Mouse (Mus musculus) cerebellum, adult 2 months (tissue): ENCODE measurements around the gene Lif. TPM values are rescaled to one million over a fixed set of nuclear protein-coding genes. Genes with fewer than 3 reads are reported as not detected.

Experiments
- DNase-seq, 2 experiments: peaks; one replicate each; pipeline ENCODE4 v3.0.0; 2021
- H3K27ac ChIP-seq: fragments of 200-500 bp; 2 replicates; pipeline ENCODE4 v1.5.1; 2012; ENCODE audit warnings: low read length, control low read depth, inconsistent platforms; ENCODE audit not compliant: insufficient read depth
- H3K27me3 ChIP-seq: fragments of 200-500 bp; 2 replicates; pipeline ENCODE4 v1.6.1; 2012; ENCODE audit warnings: inconsistent platforms, mild to moderate bottlenecking, low read length, moderate library complexity; ENCODE audit not compliant: control insufficient read depth, insufficient read depth
- H3K4me1 ChIP-seq: fragments of 200-500 bp; 2 replicates; pipeline ENCODE4 v1.6.1; 2011; ENCODE audit warnings: low read length; ENCODE audit not compliant: control insufficient read depth, insufficient read depth
- H3K4me3 ChIP-seq: fragments of 200-500 bp; replicated peaks from 2 replicates; pipeline ENCODE3; 2011; ENCODE audit warnings: mild to moderate bottlenecking, low read depth, low read length, control low read depth; ENCODE audit not compliant: insufficient read depth
- CTCF ChIP-seq: fragments of 200-500 bp; IDR thresholded peaks from 2 replicates; pipeline ENCODE4 v1.5.1; 2011; ENCODE audit warnings: low read depth, mild to moderate bottlenecking, control low read depth, low read length, moderate library complexity, borderline replicate concordance; ENCODE audit not compliant: insufficient read depth
- POLR2A ChIP-seq: fragments of 200-500 bp; IDR thresholded peaks from 2 replicates; pipeline ENCODE4 v1.6.1; 2011; ENCODE audit warnings: low read length, control low read depth, borderline replicate concordance; ENCODE audit not compliant: insufficient read depth
- WGBS: fragments of 180-500 bp; shearing (Covaris S2); methylation state at CpG from one replicate; pipeline ENCODE4 v1.1.7; 2018; 5-methylcytosine and 5-hydroxymethylcytosine counted together
- polyA plus RNA-seq: library from polyadenylated mRNA; depleted of rRNA; stranded (reverse); fragments of >200 nt; gene quantifications from 2 replicates; pipeline ENCODE4 v1.2.3, GENCODE M21; 2012

The Lif gene
- polyA plus RNA-seq, 1 experiment, result 0.15 TPM

- 86% methylated on average over 6 of the region's 6 CpGs for WGBS
- TF ChIP-seq CTCF (no peak), POLR2A (no peak)
- no peaks in the 10 kb centered on the region for H3K27me3 ChIP-seq
Measured at GRCm38 (mm10) chr11:4294047-4294446, 36.7 kb downstream of the Lif start.

DNA sequence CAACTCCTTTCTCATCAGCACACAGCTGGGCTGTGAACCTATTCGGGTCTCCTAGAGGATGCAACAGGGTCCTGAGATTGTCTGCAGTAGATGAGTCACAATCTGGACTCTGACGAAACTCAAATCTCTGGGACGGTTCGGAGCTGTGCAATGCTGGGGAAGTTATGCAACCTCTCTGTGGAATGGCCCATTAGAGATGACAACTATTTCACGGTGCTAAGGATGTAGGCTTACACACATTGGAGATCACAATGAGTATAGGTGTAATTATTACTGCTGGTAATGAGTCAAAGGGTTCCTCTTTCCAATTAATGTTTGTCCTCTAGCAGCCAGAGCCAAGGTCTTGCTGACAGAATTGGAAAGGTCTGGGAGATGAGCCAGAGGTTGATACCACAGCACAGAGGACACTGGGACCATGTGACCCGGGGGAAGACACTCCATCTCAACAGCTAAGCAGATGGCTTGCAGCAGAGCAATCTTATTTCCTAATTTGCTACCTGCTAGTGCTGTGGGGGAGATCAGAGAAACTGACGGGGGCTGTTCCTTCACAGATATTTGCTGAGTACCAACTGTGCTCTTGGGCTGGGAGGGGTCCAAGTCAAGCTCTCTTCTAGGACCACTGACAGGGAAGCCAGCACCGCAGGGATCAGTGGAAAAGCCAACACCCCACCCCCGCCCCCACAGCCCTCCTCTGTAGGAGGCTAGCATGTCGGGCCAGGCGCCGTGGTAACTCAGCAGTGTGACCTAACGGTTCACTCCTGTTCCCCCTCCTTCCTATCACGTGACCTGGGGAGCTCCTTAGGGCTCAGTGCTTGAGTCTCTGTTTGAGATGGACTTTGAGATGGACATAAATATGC lies 37.4 kb downstream of the Lif start:
- no peak overlapping the region for H3K27ac ChIP-seq

More at GRCm38 (mm10) chr11:4294047-4294446, 36.7 kb downstream of the Lif start:
- Histone ChIP-seq H3K4me1 (peaks cover 26% of the 10 kb centered on the region), H3K27ac (no peak overlapping the region), H3K4me3 (no peak overlapping the region)
- DNase-seq, result no peak

DNA sequence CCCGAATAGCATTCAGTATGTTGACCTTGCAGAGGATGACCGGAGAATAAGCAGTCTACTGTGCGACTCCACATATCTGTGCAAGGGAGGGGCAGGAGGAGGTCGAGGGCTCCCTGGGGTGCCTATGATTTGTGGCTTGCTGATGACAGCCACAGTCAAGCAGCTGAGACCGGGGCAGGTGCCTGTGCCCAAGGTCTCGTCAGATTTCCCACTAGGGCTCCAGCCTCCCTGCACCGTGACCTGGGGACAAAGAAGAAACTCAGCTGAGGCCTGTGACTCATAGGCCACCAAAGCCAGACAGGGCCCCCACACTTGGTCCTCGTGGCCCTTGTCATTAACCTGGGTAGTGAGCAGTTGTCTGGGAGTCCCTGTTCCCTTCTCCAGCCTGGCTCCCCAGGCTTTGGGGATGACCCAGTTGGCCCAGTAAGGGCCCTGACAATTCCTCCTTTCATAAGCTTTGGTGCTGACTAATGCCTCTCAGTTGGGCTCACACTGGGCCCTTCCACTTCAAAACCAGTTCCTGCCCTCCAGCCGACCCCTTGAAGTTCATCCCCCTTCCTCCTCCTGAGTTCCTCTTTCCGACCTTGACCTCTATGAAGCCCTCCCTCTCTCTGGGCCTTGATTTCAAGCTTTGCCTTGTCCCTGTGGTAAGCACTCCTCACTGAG lies 39.4 kb downstream of the Lif start:
- peak in 1 of 2 experiments; percentile 17 for DNase-seq
- no peak overlapping the region for H3K27ac ChIP-seq
- no peaks in the 10 kb centered on the region for H3K27me3 ChIP-seq
- no peak for TF ChIP-seq POLR2A
- TF ChIP-seq CTCF, result no peak
- WGBS, result 85% methylated on average over 10 of the region's 10 CpGs
- no peak overlapping the region for H3K4me3 ChIP-seq
- peaks cover 16% of the 10 kb centered on the region for H3K4me1 ChIP-seq

More for the DNA sequence above, 37.4 kb downstream of the Lif start:
- TF ChIP-seq POLR2A (no peak), CTCF (no peak)
- peak; percentile 40 to 64 for DNase-seq
- 21% methylated on average over 14 of the region's 14 CpGs for WGBS
- Histone ChIP-seq H3K27me3 (no peaks in the 10 kb centered on the region), H3K4me3 (no peak overlapping the region), H3K4me1 (peaks cover 22% of the 10 kb centered on the region)

- peaks cover 11% of the 10 kb centered on the region for H3K4me1 ChIP-seq
- no peak for TF ChIP-seq CTCF
- TF ChIP-seq POLR2A, result no peak
- WGBS, result 88% methylated on average over 3 of the region's 3 CpGs
- H3K27me3 ChIP-seq, result no peaks in the 10 kb centered on the region
- H3K27ac ChIP-seq, result no peak overlapping the region
- no peak overlapping the region for H3K4me3 ChIP-seq
- no peak for DNase-seq
Measured at GRCm38 (mm10) chr11:4297753-4298152, 40.4 kb downstream of the Lif start.

DNA sequence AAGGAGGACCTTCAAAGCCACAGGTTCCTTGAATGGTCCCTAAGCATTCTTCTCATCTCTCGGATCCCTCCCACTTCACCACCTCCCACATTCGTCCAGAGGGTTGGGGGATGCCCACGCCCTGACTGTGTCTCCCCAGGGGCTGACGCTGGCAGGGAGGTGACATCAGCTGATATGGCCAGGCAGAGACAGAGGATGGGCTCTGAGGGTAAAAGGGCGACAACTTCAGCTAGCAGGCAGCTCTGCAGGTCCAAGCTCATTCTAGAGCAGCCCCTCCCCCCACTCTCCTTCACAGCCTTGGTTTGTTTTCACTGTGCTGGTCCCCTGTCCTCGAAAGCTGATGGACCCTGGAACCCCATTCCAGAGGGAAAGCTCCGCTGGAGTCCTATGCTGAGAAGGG lies 41.3 kb downstream of the Lif start:
- H3K4me1 ChIP-seq, result peaks cover 11% of the 10 kb centered on the region
- no peaks in the 10 kb centered on the region for H3K27me3 ChIP-seq
- no peak overlapping the region for H3K27ac ChIP-seq
- no peak overlapping the region for H3K4me3 ChIP-seq
- TF ChIP-seq POLR2A, result no peak
- no peak for TF ChIP-seq CTCF
- no peak for DNase-seq
- 67% methylated on average over 7 of the region's 7 CpGs for WGBS

DNA sequence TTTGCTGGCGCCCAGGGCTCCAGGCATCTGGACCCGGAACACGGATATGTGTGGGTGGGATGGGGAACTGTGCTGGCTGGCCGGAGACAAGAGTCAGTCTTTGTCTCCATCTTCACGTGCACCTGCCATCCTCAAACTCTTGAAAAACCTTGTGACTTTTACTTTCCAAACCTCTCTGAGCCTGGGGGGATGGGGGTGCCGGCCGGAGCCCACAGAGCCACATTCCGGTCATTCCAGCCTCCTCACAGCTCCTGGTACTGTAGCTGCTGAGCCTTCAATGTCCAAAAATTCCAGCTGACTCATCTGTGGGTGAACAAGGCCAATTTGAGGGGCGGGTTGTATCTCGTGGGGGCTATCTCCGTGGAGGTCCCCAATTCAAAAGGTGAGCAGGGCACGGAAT lies 41.8 kb downstream of the Lif start:
- WGBS, result 74% methylated on average over 12 of the region's 12 CpGs
- H3K4me3 ChIP-seq, result no peak overlapping the region
- no peak for TF ChIP-seq CTCF
- TF ChIP-seq POLR2A, result no peak

DNA sequence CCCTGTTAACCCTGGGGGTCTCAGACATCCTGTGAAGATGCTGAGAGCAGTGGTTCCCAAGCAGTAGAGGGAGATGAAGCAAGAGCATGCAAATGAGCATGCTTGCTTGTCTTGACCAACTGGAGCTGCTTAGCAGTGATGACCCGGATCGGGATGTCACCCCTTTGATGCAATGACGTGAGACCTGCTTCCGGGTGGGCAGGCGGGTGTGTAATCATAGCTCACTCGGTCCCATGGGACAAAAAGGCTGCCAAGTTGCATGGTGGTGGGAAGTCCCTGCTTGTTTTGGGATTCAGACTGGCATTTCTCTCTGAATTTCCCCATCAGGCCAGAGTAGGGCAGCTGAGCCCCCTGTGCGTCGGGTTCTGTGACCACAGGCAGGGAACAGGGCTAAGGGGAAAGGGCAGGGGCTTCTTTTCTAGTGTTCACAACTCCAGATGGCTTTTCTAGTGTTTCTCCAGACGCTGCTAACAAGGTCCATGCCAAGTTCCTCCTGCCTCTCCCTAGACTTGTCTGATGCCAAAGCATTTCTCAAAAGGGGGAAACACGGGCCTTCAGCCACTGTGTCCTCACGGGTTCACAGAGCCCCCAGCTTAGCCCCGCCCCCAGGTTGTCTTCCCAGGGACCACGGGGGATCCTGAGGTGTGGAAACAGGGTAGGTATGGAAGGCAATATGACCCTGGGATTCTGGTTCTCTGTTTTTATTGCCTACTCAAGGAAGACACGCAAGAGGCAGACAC lies 42.5 kb downstream of the Lif start:
- 46% methylated on average over 14 of the region's 14 CpGs for WGBS
- H3K4me3 ChIP-seq, result no peak overlapping the region
- peaks cover 5% of the 10 kb centered on the region for H3K4me1 ChIP-seq
- no peak for DNase-seq
- H3K27ac ChIP-seq, result no peak overlapping the region
- no peaks in the 10 kb centered on the region for H3K27me3 ChIP-seq
- TF ChIP-seq POLR2A (no peak), CTCF (no peak)

More for the DNA sequence above, 41.8 kb downstream of the Lif start:
- H3K27me3 ChIP-seq, result no peaks in the 10 kb centered on the region
- H3K4me1 ChIP-seq, result peaks cover 11% of the 10 kb centered on the region
- no peak overlapping the region for H3K27ac ChIP-seq
- no peak for DNase-seq

DNA sequence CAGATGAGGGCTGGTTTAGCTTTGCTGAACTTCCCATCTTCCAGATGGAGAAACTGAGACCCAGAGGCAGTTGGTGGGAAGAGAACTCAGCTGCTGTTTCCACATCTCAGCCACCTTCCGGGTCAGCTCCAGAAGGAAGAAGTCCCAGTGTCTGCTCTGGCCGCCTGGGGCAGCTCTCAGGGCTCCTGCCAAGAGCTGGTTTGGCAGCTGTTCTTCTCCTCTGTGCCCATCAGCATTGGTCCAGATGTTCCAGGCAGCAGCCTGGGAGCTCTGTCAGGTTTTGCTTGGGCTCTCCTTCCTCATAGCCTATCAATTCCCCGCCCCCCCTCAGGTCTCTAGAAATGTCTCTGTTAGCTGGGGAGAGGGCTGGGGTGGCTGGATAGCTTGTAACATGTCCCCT lies 43.3 kb downstream of the Lif start:
- DNase-seq, result no peak
- Histone ChIP-seq H3K27ac (no peak overlapping the region), H3K4me1 (no peaks in the 10 kb centered on the region), H3K27me3 (no peaks in the 10 kb centered on the region), H3K4me3 (no peak overlapping the region)
- WGBS, result 67% methylated on average over 3 of the region's 3 CpGs
- no peak for TF ChIP-seq CTCF
- TF ChIP-seq POLR2A, result no peak
